Mouse (Mus musculus): ENCODE data around the gene Egfl7.

GRCm38 (mm10) chr2:26561351-26562016 is 18.3 kb upstream of the Egfl7 start:
- TF ChIP-seq CTCF (IDR thresholded peaks at IDR 0.05) (0 out of 2 replicates have a peak, but pooled peaks have one; percentile 99), EP300 (IDR thresholded peaks at IDR 0.05; ENCODE audit: insufficient read depth, low read depth, low read length) (peak; percentile 95)
